Mouse (Mus musculus) layer of hippocampus, postnatal 14 days (tissue): ENCODE results near the gene Sqstm1. TPM values are rescaled to one million over a fixed set of nuclear protein-coding genes. Genes with fewer than 3 reads are reported as not detected.

Source experiments
- microRNA-seq, 2 experiments: library from miRNA; unstranded; fragments of <30 nt; microRNA quantifications; one replicate each; pipeline ENCODE4 v1.2.0; 2021
- total RNA-seq, 2 experiments: library from RNA; stranded (reverse); gene quantifications; 2 replicates each; pipeline ENCODE4 v1.2.3; 2021

Gene Sqstm1
- total RNA-seq, 2 experiments from 2014 or later, result 343 to 377 TPM

Small RNA genes within 50 kb of the gene (microRNA-seq; reads per million reads assigned to microRNA genes)
- 0.85 to 1.6 reads per million in 2 experiments for gene Mir6919

Other genes starting within 250 kb of the Sqstm1 start
- gene Rnf130, start 185.5 kb downstream of the Sqstm1 start, total RNA-seq, result 10 to 100 TPM; 80.9 to 83.4 TPM
- 100 to 1,000 TPM; 104 to 105 TPM for gene Tbc1d9b, start 79.4 kb downstream of the Sqstm1 start, total RNA-seq
- gene Mrnip, start 36.4 kb downstream of the Sqstm1 start, total RNA-seq, result 10 to 100 TPM; 15.3 to 17.7 TPM
- 100 to 1,000 TPM; 166 to 175 TPM for gene Mgat4b, start 63 bp upstream of the Sqstm1 start, total RNA-seq
- gene Ltc4s, start 27.8 kb upstream of the Sqstm1 start, total RNA-seq, result 10 to 100 TPM; 13.1 to 13.8 TPM
- gene Maml1, start 81.5 kb upstream of the Sqstm1 start, total RNA-seq, result 10 to 100 TPM in 1 of 2 experiments, 1 to 10 TPM in 1; 9.6 to 10.5 TPM
- 100 to 1,000 TPM; 424 to 458 TPM for gene Canx, start 114.8 kb upstream of the Sqstm1 start, total RNA-seq
- not detected for gene Cby3, start 143.6 kb upstream of the Sqstm1 start, total RNA-seq
- gene Hnrnph1, start 166.2 kb upstream of the Sqstm1 start, total RNA-seq, result 100 to 1,000 TPM; 235 to 246 TPM
- gene Rufy1, start 220.3 kb upstream of the Sqstm1 start, total RNA-seq, result 10 to 100 TPM; 22.8 to 24.4 TPM